Mouse (Mus musculus) kidney, adult 2 months (tissue): Measurements from ENCODE around the gene 5730596B20Rik. TPM values are rescaled to one million over a fixed set of nuclear protein-coding genes. Genes with fewer than 3 reads are reported as not detected.
A peak's percentile ranks its signal among the peaks of the same experiment; 100 is the strongest.

Experiments
- DNase-seq: peaks from one replicate; pipeline ENCODE4 v3.0.0; 2021
- H3K27ac ChIP-seq: fragments of 200-500 bp; 2 replicates; pipeline ENCODE4 v1.5.1; 2012; ENCODE audit warnings: low read depth, low read length, control low read depth, inconsistent platforms; ENCODE audit not compliant: insufficient read depth
- H3K27me3 ChIP-seq: fragments of 200-500 bp; replicated peaks from 2 replicates; pipeline ENCODE4 v1.6.1; 2012; ENCODE audit warnings: mild to moderate bottlenecking, moderate library complexity, low read length, inconsistent platforms; ENCODE audit not compliant: control insufficient read depth, insufficient read depth
- H3K36me3 ChIP-seq: fragments of 200-500 bp; 2 replicates; pipeline ENCODE4 v1.6.1; 2012; ENCODE audit warnings: mild to moderate bottlenecking, moderate library complexity, low read length, inconsistent platforms; ENCODE audit not compliant: control insufficient read depth, insufficient read depth
- H3K4me1 ChIP-seq: fragments of 200-500 bp; 2 replicates; pipeline ENCODE4 v1.6.1; 2011; ENCODE audit warnings: low read length; ENCODE audit not compliant: control insufficient read depth, insufficient read depth
- H3K4me3 ChIP-seq: fragments of 200-500 bp; 2 replicates; pipeline ENCODE4 v1.5.1; 2011; ENCODE audit warnings: mild to moderate bottlenecking, low read depth, low read length, control low read depth; ENCODE audit not compliant: insufficient read depth
- CTCF ChIP-seq: fragments of 200-500 bp; conservative IDR thresholded peaks from 2 replicates; pipeline ENCODE4 v1.5.1; 2011; ENCODE audit warnings: low read depth, mild to moderate bottlenecking, control low read depth, low read length, moderate library complexity, mixed read lengths; ENCODE audit not compliant: insufficient read depth, insufficient read length
- POLR2A ChIP-seq: fragments of 200-500 bp; IDR thresholded peaks from one replicate; pipeline ENCODE4 v1.6.1; 2011; ENCODE audit warnings: low read depth, low read length, control low read depth
- WGBS: fragments of 180-500 bp; shearing (Covaris S2); methylation state at CpG from one replicate; pipeline ENCODE4 v1.1.7; 2018; 5-methylcytosine and 5-hydroxymethylcytosine counted together
- polyA plus RNA-seq: library from polyadenylated mRNA; depleted of rRNA; stranded (reverse); fragments of >200 nt; gene quantifications from 2 replicates; pipeline ENCODE4 v1.2.3, GENCODE M21; 2012

5730596B20Rik gene
- polyA plus RNA-seq, 1 experiment, result 0.19 TPM

GRCm38 (mm10) chr6:52152226-52153193 lies 24.8 kb upstream of the 5730596B20Rik start:
- WGBS, result 63% methylated on average over 16 of the region's 16 CpGs
- H3K27ac ChIP-seq, result no peak overlapping the region
- no peak for TF ChIP-seq POLR2A
- TF ChIP-seq CTCF, result no peak
- H3K4me3 ChIP-seq, result no peak overlapping the region
- DNase-seq, result no peak
- no peaks in the 10 kb centered on the region for H3K4me1 ChIP-seq
- 0 out of 2 replicates have a peak, but pooled peaks cover 1% of the 10 kb centered on the region for H3K27me3 ChIP-seq
- H3K36me3 ChIP-seq, result no peaks in the 10 kb centered on the region

GRCm38 (mm10) chr6:52153270-52153669 lies 24.0 kb upstream of the 5730596B20Rik start:
- H3K4me1 ChIP-seq, result no peaks in the 10 kb centered on the region
- no peak overlapping the region for H3K27ac ChIP-seq
- no peak for TF ChIP-seq CTCF
- no peak for TF ChIP-seq POLR2A
- H3K36me3 ChIP-seq, result no peaks in the 10 kb centered on the region
- H3K27me3 ChIP-seq, result 0 out of 2 replicates have a peak, but pooled peaks cover 1% of the 10 kb centered on the region
- no peak for DNase-seq
- no peak overlapping the region for H3K4me3 ChIP-seq
- WGBS, result 54% methylated on average over 6 of the region's 6 CpGs

GRCm38 (mm10) chr6:52154044-52154443 lies 23.3 kb upstream of the 5730596B20Rik start:
- 0 out of 2 replicates have a peak, but pooled peaks cover 1% of the 10 kb centered on the region for H3K27me3 ChIP-seq
- WGBS, result 90% methylated on average over 5 of the region's 5 CpGs
- no peaks in the 10 kb centered on the region for H3K36me3 ChIP-seq
- H3K4me1 ChIP-seq, result no peaks in the 10 kb centered on the region
- H3K4me3 ChIP-seq, result no peak overlapping the region
- H3K27ac ChIP-seq, result no peak overlapping the region
- no peak for DNase-seq
- TF ChIP-seq CTCF, result no peak
- TF ChIP-seq POLR2A, result no peak

- Histone ChIP-seq H3K27me3 (0 out of 2 replicates have a peak, but pooled peaks cover 1% of the 10 kb centered on the region), H3K4me1 (peaks cover 3% of the 10 kb centered on the region; the same call in 1 of the 2 replicates), H3K36me3 (no peaks in the 10 kb centered on the region), H3K27ac (no peak overlapping the region), H3K4me3 (no peak overlapping the region)
- WGBS, result 92% methylated on average over 3 of the region's 3 CpGs
- no peak for DNase-seq
- no peak for TF ChIP-seq CTCF
- TF ChIP-seq POLR2A, result no peak
These were observed 21.8 kb upstream of the 5730596B20Rik start for GRCm38 (mm10) chr6:52155471-52155870.

- peaks cover 7% of the 10 kb centered on the region; the same call in 1 of the 2 replicates for H3K4me1 ChIP-seq
- TF ChIP-seq CTCF (no peak), POLR2A (no peak)
- H3K27ac ChIP-seq, result no peak overlapping the region
- H3K4me3 ChIP-seq, result no peak overlapping the region
- H3K36me3 ChIP-seq, result no peaks in the 10 kb centered on the region
- DNase-seq, result no peak
- 76% methylated on average over 20 of the region's 20 CpGs for WGBS
- H3K27me3 ChIP-seq, result no peaks in the 10 kb centered on the region
These were observed 20.6 kb upstream of the 5730596B20Rik start for GRCm38 (mm10) chr6:52156551-52157200.

GRCm38 (mm10) chr6:52157466-52158275 lies 19.6 kb upstream of the 5730596B20Rik start:
- TF ChIP-seq CTCF (no peak), POLR2A (no peak)
- Histone ChIP-seq H3K4me1 (peaks cover 7% of the 10 kb centered on the region; the same call in 1 of the 2 replicates), H3K4me3 (peak overlapping the region; percentile 85), H3K36me3 (no peaks in the 10 kb centered on the region), H3K27me3 (no peaks in the 10 kb centered on the region), H3K27ac (no peak overlapping the region)
- no peak for DNase-seq
- WGBS, result 16% methylated on average over 32 of the region's 32 CpGs
